Mouse (Mus musculus) myocyte (in vitro differentiated cells): ENCODE data around the gene Adamtsl2. TPM values are rescaled to one million over a fixed set of nuclear protein-coding genes. Genes with fewer than 3 reads are reported as not detected.
A peak's percentile ranks its signal among the peaks of the same experiment; 100 is the strongest.

Experiments
- H3K27me3 ChIP-seq: one replicate; pipeline ENCODE4 v1.6.1; 2011; ENCODE audit not compliant: control insufficient read depth, insufficient read depth, insufficient read length
- H3K36me3 ChIP-seq: one replicate; pipeline ENCODE4 v1.6.1; 2011; ENCODE audit not compliant: control insufficient read depth, insufficient read depth
- H3K4me2 ChIP-seq: one replicate; pipeline ENCODE4 v1.6.1; 2011; ENCODE audit warnings: low read depth, control low read depth
- H3K4me3 ChIP-seq: one replicate; pipeline ENCODE4 v1.5.1; 2011; ENCODE audit warnings: mild to moderate bottlenecking, control low read depth, moderate library complexity
- H3K79me2 ChIP-seq: one replicate; pipeline ENCODE4 v1.6.1; 2011; ENCODE audit not compliant: control insufficient read depth, insufficient read depth
- H3ac ChIP-seq: one replicate; pipeline ENCODE4 v1.6.1; 2011; ENCODE audit not compliant: control insufficient read depth, insufficient read length
- CEBPB ChIP-seq: IDR thresholded peaks from 2 replicates; pipeline ENCODE4 v1.6.1; 2011; ENCODE audit warnings: mild to moderate bottlenecking, moderate library complexity; ENCODE audit not compliant: poor library complexity, insufficient read depth, severe bottlenecking
- E2F4 ChIP-seq: IDR thresholded peaks from one replicate; pipeline ENCODE4 v1.6.1; 2011; ENCODE audit warnings: mild to moderate bottlenecking, control low read depth, moderate library complexity; ENCODE audit not compliant: insufficient read depth
- MAX ChIP-seq: IDR thresholded peaks from one replicate; pipeline ENCODE4 v1.6.1; 2011; ENCODE audit warnings: low read depth, mild to moderate bottlenecking, control low read depth
- MYOD1 ChIP-seq, 3 experiments: IDR thresholded peaks; one replicate each; pipeline ENCODE4 v1.6.1; 2011; ENCODE audit warnings: control low read depth in 2 of 3, low read depth in 2 of 3, mild to moderate bottlenecking in 2 of 3, moderate library complexity in 1 of 3; ENCODE audit not compliant: insufficient read length in 2 of 3, control insufficient read depth in 1 of 3
- MYOG ChIP-seq, 3 experiments: IDR thresholded peaks; one replicate each; pipeline ENCODE4 v1.6.1; 2011; ENCODE audit warnings: control low read depth in 2 of 3, low read depth in 2 of 3, mild to moderate bottlenecking in 2 of 3; ENCODE audit not compliant: insufficient read length in 2 of 3, control insufficient read depth in 1 of 3, insufficient read depth in 1 of 3
- POLR2A ChIP-seq: IDR thresholded peaks from one replicate; pipeline ENCODE4 v1.6.1; 2011; ENCODE audit warnings: low read depth, mild to moderate bottlenecking, control low read depth, moderate library complexity; ENCODE audit not compliant: insufficient read length
- POLR2AphosphoS2 ChIP-seq: IDR thresholded peaks from one replicate; pipeline ENCODE4 v1.6.1; 2011; ENCODE audit warnings: low read depth, control low read depth; ENCODE audit not compliant: insufficient read length
- REST ChIP-seq: IDR thresholded peaks from one replicate; pipeline ENCODE4 v1.6.1; 2011; ENCODE audit warnings: mild to moderate bottlenecking, control low read depth, moderate library complexity; ENCODE audit not compliant: insufficient read depth, insufficient read length
- SRF ChIP-seq: IDR thresholded peaks from one replicate; pipeline ENCODE4 v1.6.1; 2011; ENCODE audit warnings: low read depth; ENCODE audit not compliant: control insufficient read depth, insufficient read length
- TCF12 ChIP-seq: IDR thresholded peaks from one replicate; pipeline ENCODE4 v1.6.1; 2011; ENCODE audit warnings: mild to moderate bottlenecking, control low read depth; ENCODE audit not compliant: poor library complexity, insufficient read depth, severe bottlenecking
- TCF3 ChIP-seq: IDR thresholded peaks from one replicate; pipeline ENCODE4 v1.6.1; 2011; ENCODE audit warnings: low read depth, control low read depth; ENCODE audit not compliant: insufficient read length
- USF1 ChIP-seq: IDR thresholded peaks from one replicate; pipeline ENCODE4 v1.6.1; 2011; ENCODE audit warnings: low read depth, mild to moderate bottlenecking, control low read depth, moderate library complexity
- polyA plus RNA-seq: library from polyadenylated mRNA; unstranded; fragments of >200 nt; fragmentation: generic; extraction: Trizol; gene quantifications from one replicate; pipeline ENCODE4 v1.2.1, GENCODE M21; 2012; ENCODE audit warnings: missing spikeins

Adamtsl2 gene
- polyA plus RNA-seq, 1 experiment: 17.6 TPM

- no peak for TF ChIP-seq POLR2A
- TF ChIP-seq SRF: no peak
- no peak for TF ChIP-seq MYOD1 (IDR thresholded peaks at IDR 0.05; ENCODE audit: control insufficient read depth in 1 of 3, insufficient read length in 2 of 3, low read depth in 2 of 3)
- TF ChIP-seq USF1: no peak
- H3K36me3 ChIP-seq: no peaks in the 10 kb centered on the region
- no peak overlapping the region for H3ac ChIP-seq
- peaks cover 39% of the 10 kb centered on the region for H3K27me3 ChIP-seq
- peak overlapping the region; percentile 16 for H3K4me2 ChIP-seq
- H3K79me2 ChIP-seq: no peaks in the 10 kb centered on the region
- H3K4me3 ChIP-seq: no peak overlapping the region
Measured at GRCm38 (mm10) chr2:27039286-27039685, 39.9 kb upstream of the Adamtsl2 start.

DNA sequence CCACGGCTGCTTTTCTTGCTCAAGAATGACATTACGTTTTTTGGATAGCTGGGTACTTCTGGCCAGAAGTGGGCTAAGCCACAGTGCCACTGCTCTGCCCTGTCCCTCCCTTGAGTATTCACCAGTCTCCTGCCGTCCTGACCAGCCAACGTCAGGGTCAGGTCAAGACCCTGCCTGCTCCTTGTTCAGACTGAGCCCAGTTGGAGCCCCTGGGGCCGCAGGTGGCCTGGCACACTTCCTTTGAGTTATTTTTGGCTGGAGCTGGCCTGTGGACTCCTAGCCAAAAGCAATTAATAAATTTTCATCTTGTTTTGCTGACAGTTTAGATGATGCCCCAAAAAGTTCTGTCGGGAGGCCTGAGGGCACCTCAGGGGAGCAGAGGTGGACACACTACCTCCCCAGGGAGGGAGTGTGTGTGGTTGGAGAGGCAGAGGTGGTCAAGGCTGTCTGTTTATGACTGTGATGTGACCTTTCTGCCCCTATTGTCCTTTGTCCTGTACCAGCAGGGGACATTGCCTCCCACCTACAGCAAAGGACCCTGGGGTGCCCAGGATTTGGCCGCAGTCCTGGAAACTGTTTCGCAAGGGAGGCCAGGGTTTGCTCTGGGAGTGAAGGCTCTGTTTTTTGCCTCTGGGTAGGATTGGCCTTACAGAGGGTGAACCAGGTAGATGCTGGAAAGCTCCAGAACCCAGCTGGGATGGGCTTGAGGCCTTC, 36.9 kb upstream of the Adamtsl2 start:
- TF ChIP-seq MYOD1 (IDR thresholded peaks at IDR 0.05; ENCODE audit: control insufficient read depth in 1 of 3, insufficient read length in 2 of 3, low read depth in 2 of 3) (peak in 1 of 3 experiments; percentile 6), POLR2AphosphoS2 (no peak)
- Histone ChIP-seq H3K27me3 (peaks cover 57% of the 10 kb centered on the region), H3K4me2 (no peak overlapping the region), H3K4me3 (no peak overlapping the region), H3K79me2 (no peaks in the 10 kb centered on the region), H3ac (no peak overlapping the region), H3K36me3 (no peaks in the 10 kb centered on the region)

DNA sequence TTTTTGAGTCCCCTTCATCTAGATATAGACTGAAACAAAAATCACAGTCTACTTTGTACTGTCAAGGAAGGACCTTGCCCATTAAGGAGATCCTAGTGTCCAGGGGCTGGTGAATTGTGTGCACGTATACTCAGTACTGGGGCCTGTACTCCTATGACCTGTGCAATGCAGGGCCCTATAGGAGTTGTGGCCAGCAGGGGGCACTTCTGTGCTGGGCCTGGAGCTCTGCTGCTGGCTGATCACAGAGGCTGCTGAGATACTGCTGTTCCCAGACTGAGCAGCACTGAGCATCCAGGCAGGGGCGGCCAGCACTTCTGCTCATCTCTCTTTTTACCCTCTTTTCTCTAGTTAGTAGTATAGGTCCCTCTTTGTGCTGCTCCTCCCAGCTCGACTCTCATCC, 35.7 kb upstream of the Adamtsl2 start:
- H3K4me2 ChIP-seq: no peak overlapping the region
- H3K4me3 ChIP-seq: no peak overlapping the region
- H3K36me3 ChIP-seq: no peaks in the 10 kb centered on the region
- H3ac ChIP-seq: no peak overlapping the region
- H3K79me2 ChIP-seq: no peaks in the 10 kb centered on the region
- TF ChIP-seq CEBPB (no peak), E2F4 (no peak), MYOD1 (IDR thresholded peaks at IDR 0.05; ENCODE audit: control insufficient read depth in 1 of 3, insufficient read length in 2 of 3, low read depth in 2 of 3) (no peak), SRF (no peak), USF1 (no peak), POLR2A (no peak), MAX (no peak), TCF3 (no peak)
- H3K27me3 ChIP-seq: peaks cover 66% of the 10 kb centered on the region

DNA sequence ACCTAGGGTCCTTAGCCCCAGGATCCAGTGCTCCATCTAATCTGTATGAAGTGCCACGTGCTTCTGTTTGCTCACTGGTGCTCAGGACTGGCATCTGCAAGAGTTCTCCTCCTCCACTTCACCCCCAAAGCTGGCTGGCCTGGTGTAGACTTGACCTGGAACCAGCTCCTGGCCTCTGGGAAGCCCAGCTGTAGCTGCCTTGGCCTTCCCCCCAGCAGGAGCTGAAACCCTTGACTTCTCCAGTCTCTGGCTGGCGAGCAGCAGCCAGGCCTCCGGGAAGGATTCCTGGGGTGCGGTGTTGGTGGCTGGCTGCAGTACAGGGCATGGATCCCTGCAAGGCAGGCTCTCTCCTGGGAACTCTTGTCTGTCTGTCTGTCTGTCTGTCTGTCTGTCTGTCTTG, 35.0 kb upstream of the Adamtsl2 start:
- Histone ChIP-seq H3K36me3 (no peaks in the 10 kb centered on the region), H3ac (no peak overlapping the region), H3K79me2 (no peaks in the 10 kb centered on the region), H3K4me3 (no peak overlapping the region), H3K4me2 (no peak overlapping the region), H3K27me3 (peaks cover 71% of the 10 kb centered on the region)
- TF ChIP-seq POLR2A (no peak), TCF3 (no peak), E2F4 (no peak), TCF12 (no peak), SRF (no peak), MAX (no peak)

GRCm38 (mm10) chr2:27044641-27045040, 34.5 kb upstream of the Adamtsl2 start:
- Histone ChIP-seq H3K4me3 (no peak overlapping the region), H3K79me2 (no peaks in the 10 kb centered on the region), H3K4me2 (no peak overlapping the region), H3K36me3 (no peaks in the 10 kb centered on the region), H3ac (no peak overlapping the region), H3K27me3 (peaks cover 76% of the 10 kb centered on the region)
- no peak for TF ChIP-seq SRF
- TF ChIP-seq MYOD1 (IDR thresholded peaks at IDR 0.05; ENCODE audit: control insufficient read depth in 1 of 3, insufficient read length in 2 of 3, low read depth in 2 of 3): no peak
- no peak for TF ChIP-seq TCF3
- no peak for TF ChIP-seq REST
- no peak for TF ChIP-seq POLR2AphosphoS2
- TF ChIP-seq MAX: no peak
- no peak for TF ChIP-seq POLR2A
- TF ChIP-seq MYOG (IDR thresholded peaks at IDR 0.05; ENCODE audit: control insufficient read depth in 1 of 3, insufficient read depth in 1 of 3, insufficient read length in 2 of 3, low read depth in 2 of 3): no peak
- no peak for TF ChIP-seq E2F4
